Mouse (Mus musculus) MEL (cell line): ENCODE measurements around the gene Tgif1. TPM values are rescaled to one million over a fixed set of nuclear protein-coding genes. Genes with fewer than 3 reads are reported as not detected.

ENCODE experiments used
- DNase-seq: peaks from one replicate; pipeline ENCODE4 v3.0.0; 2011; ENCODE audit warnings: low read depth, low spot score
- H3K27ac ChIP-seq: 2 replicates; pipeline ENCODE4 v1.5.1; 2012; ENCODE audit warnings: low read depth, mild to moderate bottlenecking, control low read depth, low read length, moderate library complexity; ENCODE audit not compliant: control insufficient read depth
- H3K27me3 ChIP-seq, 2 experiments: fragments of 150-350 bp in 1 of 2; sonication (generic) in 1 of 2; 2 replicates each; pipeline ENCODE4 v1.6.1; 2012; ENCODE audit warnings: low read length in 2 of 2, mild to moderate bottlenecking in 2 of 2, improper control_type of control experiment in 1 of 2, moderate library complexity in 1 of 2; ENCODE audit not compliant: insufficient read depth in 2 of 2, control insufficient read depth in 1 of 2
- H3K36me3 ChIP-seq, 2 experiments: 2 replicates each; pipeline ENCODE4 v1.6.1; 2012 to 2014; ENCODE audit warnings: low read length in 2 of 2, improper control_type of control experiment in 1 of 2, inconsistent platforms in 1 of 2, mild to moderate bottlenecking in 1 of 2; ENCODE audit not compliant: insufficient read depth in 2 of 2, control insufficient read depth in 1 of 2
- H3K4me1 ChIP-seq, 2 experiments: fragments of 150-350 bp in 1 of 2; sonication (generic) in 1 of 2; 2 replicates each; pipeline ENCODE4 v1.6.1; 2012; ENCODE audit warnings: low read length in 2 of 2, improper control_type of control experiment in 1 of 2, mild to moderate bottlenecking in 1 of 2; ENCODE audit not compliant: insufficient read depth in 2 of 2, control insufficient read depth in 1 of 2
- H3K4me3 ChIP-seq, 2 experiments: fragments of 150-350 bp in 1 of 2; sonication (generic) in 1 of 2; 2 replicates each; pipeline ENCODE4 v1.5.1; 2012; ENCODE audit warnings: low read depth in 2 of 2, low read length in 2 of 2, mild to moderate bottlenecking in 2 of 2, moderate library complexity in 2 of 2, control low read depth in 1 of 2, improper control_type of control experiment in 1 of 2; ENCODE audit not compliant: control insufficient read depth in 1 of 2, insufficient read depth in 1 of 2
- H3K79me2 ChIP-seq: 2 replicates; pipeline ENCODE4 v1.6.1; 2012; ENCODE audit warnings: mild to moderate bottlenecking, low read length, moderate library complexity; ENCODE audit not compliant: control insufficient read depth, poor library complexity, insufficient read depth
- H3K9ac ChIP-seq: 2 replicates; pipeline ENCODE4 v1.6.1; 2012; ENCODE audit warnings: low read depth, mild to moderate bottlenecking, control low read depth, low read length, moderate library complexity; ENCODE audit not compliant: control insufficient read depth, poor library complexity, severe bottlenecking
- H3K9me3 ChIP-seq: fragments of 150-350 bp; sonication (generic); replicated peaks from 2 replicates; pipeline ENCODE4 v1.6.1; 2012; ENCODE audit warnings: mild to moderate bottlenecking, low read length, improper control_type of control experiment, moderate library complexity; ENCODE audit not compliant: insufficient read depth
- BHLHE40 ChIP-seq: IDR thresholded peaks from 2 replicates; pipeline ENCODE4 v1.6.1; 2012; ENCODE audit warnings: low read depth, mild to moderate bottlenecking, inconsistent platforms, low read length, improper control_type of control experiment, borderline replicate concordance
- CHD1 ChIP-seq: IDR thresholded peaks from 2 replicates; pipeline ENCODE4 v1.6.1; 2012; ENCODE audit warnings: low read depth, mild to moderate bottlenecking, inconsistent platforms, low read length, improper control_type of control experiment
- ELF1 ChIP-seq: IDR thresholded peaks from 2 replicates; pipeline ENCODE4 v1.6.1; 2014; ENCODE audit warnings: low read depth, mild to moderate bottlenecking, inconsistent platforms, low read length, improper control_type of control experiment, moderate library complexity
- EP300 ChIP-seq, 2 experiments: IDR thresholded peaks; 2 replicates each; pipeline ENCODE4 v1.6.1; 2011; ENCODE audit warnings: improper control_type of control experiment in 2 of 2, low read length in 2 of 2, low read depth in 1 of 2, mild to moderate bottlenecking in 1 of 2
- ETS1 ChIP-seq: IDR thresholded peaks from 2 replicates; pipeline ENCODE4 v1.6.1; 2012; ENCODE audit warnings: low read depth, mild to moderate bottlenecking, inconsistent platforms, low read length, improper control_type of control experiment, moderate library complexity
- GABPA ChIP-seq: IDR thresholded peaks from 2 replicates; pipeline ENCODE4 v1.6.1; 2012; ENCODE audit warnings: low read depth, mild to moderate bottlenecking, inconsistent platforms, low read length, improper control_type of control experiment, moderate library complexity
- MAFK ChIP-seq: IDR thresholded peaks from 2 replicates; pipeline ENCODE4 v1.6.1; 2011; ENCODE audit warnings: low read depth, mild to moderate bottlenecking, low read length, improper control_type of control experiment, borderline replicate concordance
- MEF2A ChIP-seq: IDR thresholded peaks from 2 replicates; pipeline ENCODE4 v1.6.1; 2014; ENCODE audit warnings: low read depth, mild to moderate bottlenecking, inconsistent platforms, low read length, improper control_type of control experiment; ENCODE audit not compliant: poor library complexity, insufficient replicate concordance, severe bottlenecking; ENCODE audit errors: extremely low read depth
- MXI1 ChIP-seq: IDR thresholded peaks from 2 replicates; pipeline ENCODE4 v1.6.1; 2011; ENCODE audit warnings: mild to moderate bottlenecking, low read depth, low read length, improper control_type of control experiment
- MYB ChIP-seq: IDR thresholded peaks from 2 replicates; pipeline ENCODE4 v1.6.1; 2011; ENCODE audit warnings: mild to moderate bottlenecking, low read depth, low read length, improper control_type of control experiment
- MYC ChIP-seq: IDR thresholded peaks from 2 replicates; pipeline ENCODE4 v1.6.1; 2011; ENCODE audit warnings: low read depth, mild to moderate bottlenecking, low read length, improper control_type of control experiment, moderate library complexity
- NRF1 ChIP-seq: IDR thresholded peaks from 2 replicates; pipeline ENCODE4 v1.6.1; 2014; ENCODE audit warnings: low read depth, mild to moderate bottlenecking, inconsistent platforms, low read length, improper control_type of control experiment, moderate library complexity; ENCODE audit not compliant: poor library complexity, insufficient read depth, severe bottlenecking
- POLR2AphosphoS5 ChIP-seq: IDR thresholded peaks from 2 replicates; pipeline ENCODE4 v1.6.1; 2012; ENCODE audit warnings: low read depth, borderline replicate concordance, mild to moderate bottlenecking, inconsistent platforms, low read length, moderate library complexity, mixed read lengths
- RCOR1 ChIP-seq: IDR thresholded peaks from 2 replicates; pipeline ENCODE4 v1.6.1; 2012; ENCODE audit warnings: low read depth, mild to moderate bottlenecking, inconsistent platforms, low read length, improper control_type of control experiment
- SIN3A ChIP-seq: IDR thresholded peaks from 2 replicates; pipeline ENCODE4 v1.6.1; 2012; ENCODE audit warnings: low read length, improper control_type of control experiment, inconsistent platforms
- TAL1 ChIP-seq: IDR thresholded peaks from 2 replicates; pipeline ENCODE4 v1.6.1; 2012; ENCODE audit warnings: mild to moderate bottlenecking, inconsistent platforms, low read length, moderate library complexity, mixed read lengths
- TBP ChIP-seq: IDR thresholded peaks from 2 replicates; pipeline ENCODE4 v1.8.0; 2011; ENCODE audit warnings: low read depth, low read length, improper control_type of control experiment
- USF1 ChIP-seq: IDR thresholded peaks from 2 replicates; pipeline ENCODE4 v1.6.1; 2014; ENCODE audit warnings: low read depth, mild to moderate bottlenecking, inconsistent platforms, low read length, improper control_type of control experiment, moderate library complexity
- ZC3H11A ChIP-seq: IDR thresholded peaks from 2 replicates; pipeline ENCODE4 v1.6.1; 2012; ENCODE audit warnings: low read depth, mild to moderate bottlenecking, inconsistent platforms, low read length, improper control_type of control experiment
- polyA plus RNA-seq, 2 experiments: library from polyadenylated mRNA; stranded (reverse) in 1 of 2; unstranded in 1 of 2; fragments of >175 nt in 1 of 2; fragments of >200 nt in 1 of 2; gene quantifications; 2 replicates each; pipeline versions ENCODE4 v1.2.1 to v1.2.4; 2012; ENCODE audit warnings: low replicate concordance in 2 of 2, low read depth in 1 of 2; ENCODE audit not compliant: insufficient read length in 2 of 2, insufficient read depth in 1 of 2, missing spikeins in 1 of 2
- total RNA-seq: library from RNA; depleted of rRNA; stranded (reverse); fragments of 300-350 nt; gene quantifications from 2 replicates; pipeline ENCODE4 v1.2.3, GENCODE M21; 2012

Tgif1 gene
- total and polyA plus RNA-seq, 3 experiments = 9.1 to 29.5 TPM; not detected in 1

- TF ChIP-seq ETS1 = no peak
- TF ChIP-seq TAL1 = no peak
- TF ChIP-seq MEF2A = no peak
- TF ChIP-seq MAFK = no peak
- no peak for TF ChIP-seq RCOR1
- no peak for TF ChIP-seq ZC3H11A
- no peak for TF ChIP-seq BHLHE40
- TF ChIP-seq TBP = no peak
- TF ChIP-seq GABPA = no peak
- no peak for TF ChIP-seq EP300 (IDR thresholded peaks at IDR 0.05; ENCODE audit: low read depth in 1 of 2, low read length in 2 of 2)
- TF ChIP-seq CHD1 = no peak
- no peak for TF ChIP-seq MXI1
- TF ChIP-seq MYC = no peak
- no peak for TF ChIP-seq USF1
- no peak for TF ChIP-seq SIN3A
- no peak for TF ChIP-seq POLR2AphosphoS5
- H3K36me3 ChIP-seq = peaks cover 16 to 21% of the 10 kb centered on the region in 2 experiments
- DNase-seq = no peak
- H3K4me3 ChIP-seq = no peak overlapping the region
- no peaks in the 10 kb centered on the region for H3K27me3 ChIP-seq
- H3K4me1 ChIP-seq = peaks cover 7 to 17% of the 10 kb centered on the region in 2 experiments; a peak in 3 of 4 replicates
- H3K27ac ChIP-seq = no peak overlapping the region
- H3K9ac ChIP-seq = no peak overlapping the region
- peaks cover 14% of the 10 kb centered on the region for H3K79me2 ChIP-seq
- no peaks in the 10 kb centered on the region for H3K9me3 ChIP-seq
Observed at GRCm38 (mm10) chr17:70843252-70843651, 10.1 kb downstream of the Tgif1 start.

DNA sequence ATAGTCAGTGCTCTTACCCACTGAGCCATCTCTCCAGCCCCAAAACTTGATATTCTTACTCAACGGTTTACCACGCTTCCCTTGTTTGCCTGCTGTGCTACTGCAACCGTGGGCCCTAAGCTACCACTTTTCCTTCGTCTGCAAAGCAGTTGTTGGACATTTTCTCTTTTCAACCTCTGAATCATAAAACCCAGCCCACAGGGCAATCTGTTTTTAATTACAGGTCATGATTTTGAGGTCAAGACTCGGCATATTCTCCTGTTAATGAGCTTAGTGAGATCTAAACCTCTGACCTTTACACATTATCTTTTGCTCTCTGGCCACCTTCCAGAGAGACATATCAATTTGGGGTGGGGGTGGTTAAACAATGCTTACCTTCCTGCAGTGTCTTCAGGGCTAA lies 14.8 kb downstream of the Tgif1 start:
- Histone ChIP-seq H3K36me3 (peaks cover 2 to 3% of the 10 kb centered on the region in 2 experiments; a peak in 2 of 4 replicates), H3K9me3 (no peaks in the 10 kb centered on the region)
- TF ChIP-seq ELF1 = no peak
- no peak for TF ChIP-seq NRF1
- TF ChIP-seq GABPA = no peak
- TF ChIP-seq MYB = no peak
- no peak for TF ChIP-seq ZC3H11A
- TF ChIP-seq, all 39 proteins: peak for 0
- H3K79me2 ChIP-seq = no peaks in the 10 kb centered on the region
- H3K9ac ChIP-seq = no peak overlapping the region
- DNase-seq = no peak
- H3K27ac ChIP-seq = no peak overlapping the region
- H3K27me3 ChIP-seq = no peaks in the 10 kb centered on the region
- H3K4me1 ChIP-seq = no peaks in the 10 kb centered on the region
- no peak overlapping the region for H3K4me3 ChIP-seq
